Mouse (Mus musculus): ENCODE data around the gene Nav1.

GRCm38 (mm10) chr1:135523344-135523743, 83.8 kb downstream of the Nav1 start:
- TF ChIP-seq CTCF (IDR thresholded peaks at IDR 0.05; ENCODE audit: low read depth) (no peak), EP300 (optimal IDR thresholded peaks at IDR 0.05) (no peak)

Data from stomach, postnatal 0 days (tissue).